Mouse (Mus musculus) left cerebral cortex, adult 8-10 months (tissue): Measurements from ENCODE around the gene Vmn2r82. TPM values are rescaled to one million over a fixed set of nuclear protein-coding genes. Genes with fewer than 3 reads are reported as not detected.
"Not testable (repeated sequence)": the region's sequence is repeated elsewhere in the genome, so short reads cannot be mapped to it uniquely, and the experiment has no call there.

Experiments used
- DNase-seq, 2 experiments: peaks; one replicate each; pipeline ENCODE4 v3.0.0; 2022; ENCODE audit warnings: low spot score in 2 of 2
- total RNA-seq, 4 experiments: library from RNA; stranded (reverse); gene quantifications; 2 replicates each; pipeline ENCODE4 v1.2.4; 2022

The Vmn2r82 gene
- total RNA-seq: not detected

- DNase-seq: not testable (repeated sequence)
Observed at GRCm38 (mm10) chr10:79356220-79356619, at the start of gene Vmn2r82. Gene Vmn2r82 (plus strand): TSS chr10:79356520.

GRCm38 (mm10) chr10:79322033-79322736 is 34.1 kb upstream of the Vmn2r82 start:
- not testable (repeated sequence) for DNase-seq

GRCm38 (mm10) chr10:79322737-79323086 is 33.6 kb upstream of the Vmn2r82 start:
- DNase-seq: no peak

GRCm38 (mm10) chr10:79399946-79400700 is 43.8 kb downstream of the Vmn2r82 start:
- DNase-seq: not testable (repeated sequence)

- DNase-seq: no peak
Observed at GRCm38 (mm10) chr10:79417142-79417771, 60.9 kb downstream of the Vmn2r82 start.

GRCm38 (mm10) chr10:79417772-79418170 is 61.5 kb downstream of the Vmn2r82 start:
- not testable (repeated sequence) for DNase-seq

- DNase-seq: not testable (repeated sequence)
Observed at GRCm38 (mm10) chr10:79435141-79435820, 79.0 kb downstream of the Vmn2r82 start.

Other genes starting within 250 kb of the Vmn2r82 start
- gene Vmn2r80, start 207.8 kb upstream of the Vmn2r82 start, total RNA-seq: not detected
- not detected for gene Vmn2r81, start 108.8 kb upstream of the Vmn2r82 start, total RNA-seq
- not detected for gene Vmn2r83, start 112.2 kb downstream of the Vmn2r82 start, total RNA-seq
- 1 to 10 TPM; 4.8 to 6.3 (median 6.1) TPM for gene Plpp2, start 177.3 kb downstream of the Vmn2r82 start, total RNA-seq
- gene Mier2, start 198.7 kb downstream of the Vmn2r82 start, total RNA-seq: 10 to 100 TPM; 43.1 to 48.8 (median 47.9) TPM
- gene Theg, start 230.8 kb downstream of the Vmn2r82 start, total RNA-seq: 1 to 10 TPM in 1 of 4 experiments, under 1 TPM in 3; 0.33 to 1.3 (median 0.90) TPM